Mouse (Mus musculus) erythroblast, embryonic 14.5 days (primary cell): ENCODE measurements around the gene Ggn. TPM values are rescaled to one million over a fixed set of nuclear protein-coding genes. Genes with fewer than 3 reads are reported as not detected.

ENCODE experiments used
- H3K27me3 ChIP-seq: 2 replicates; pipeline ENCODE4 v1.6.1; 2012; ENCODE audit warnings: inconsistent platforms; ENCODE audit not compliant: control insufficient read depth
- H3K36me3 ChIP-seq: 2 replicates; pipeline ENCODE4 v1.6.1; 2012; ENCODE audit warnings: mild to moderate bottlenecking, inconsistent platforms; ENCODE audit not compliant: control insufficient read depth
- H3K4me1 ChIP-seq: 2 replicates; pipeline ENCODE4 v1.6.1; 2012; ENCODE audit warnings: inconsistent platforms; ENCODE audit not compliant: control insufficient read depth
- H3K4me3 ChIP-seq: replicated peaks from 2 replicates; pipeline ENCODE3; 2012; ENCODE audit warnings: moderate library complexity, mild to moderate bottlenecking, inconsistent platforms
- H3K9me3 ChIP-seq: 2 replicates; pipeline ENCODE4 v1.6.1; 2012; ENCODE audit warnings: low read length, inconsistent platforms, mixed read lengths; ENCODE audit not compliant: control insufficient read depth
- GATA1 ChIP-seq: IDR thresholded peaks from 2 replicates; pipeline ENCODE4 v1.6.1; 2012; ENCODE audit warnings: low read length, inconsistent platforms, mixed read lengths
- TAL1 ChIP-seq: IDR thresholded peaks from 3 replicates; pipeline ENCODE4 v1.6.1; 2012; ENCODE audit warnings: low read length, inconsistent platforms, mixed read lengths
- polyA plus RNA-seq: library from polyadenylated mRNA; stranded (reverse); fragments of >175 nt; gene quantifications from 2 replicates; pipeline ENCODE4 v1.2.3, GENCODE M21; 2012

The Ggn gene
- 0.07 TPM in 1 of 2 replicates, not detected in the other for polyA plus RNA-seq

- H3K27me3 ChIP-seq: peaks cover 78% of the 10 kb centered on the region
- peaks cover 34% of the 10 kb centered on the region for H3K4me1 ChIP-seq
These were observed at the start of gene Ggn, which contains the start of gene Spred3 for GRCm38 (mm10) chr7:29170066-29170754. Gene Ggn, plus strand, starts transcription at chr7:29170210. Gene Spred3, minus strand, starts transcription at chr7:29170411.

GRCm38 (mm10) chr7:29122821-29123220 lies 47.2 kb upstream of the Ggn start:
- Histone ChIP-seq H3K36me3 (no peaks in the 10 kb centered on the region), H3K9me3 (no peaks in the 10 kb centered on the region), H3K4me1 (peaks cover 22% of the 10 kb centered on the region), H3K27me3 (peaks cover 3% of the 10 kb centered on the region; the same call in 1 of the 2 replicates), H3K4me3 (no peak overlapping the region)
- no peak for TF ChIP-seq TAL1
- TF ChIP-seq GATA1: no peak

More at GRCm38 (mm10) chr7:29170066-29170754, at the start of gene Ggn, which contains the start of gene Spred3:
- Histone ChIP-seq H3K4me3 (peak within 1 kb of the TSS; percentile 52), H3K9me3 (peaks cover 8% of the 10 kb centered on the region; the same call in 1 of the 2 replicates), H3K36me3 (peaks cover 32% of the 10 kb centered on the region)
- TF ChIP-seq TAL1 (no peak), GATA1 (no peak)

GRCm38 (mm10) chr7:29123531-29124358 lies 46.3 kb upstream of the Ggn start:
- TF ChIP-seq GATA1 (no peak), TAL1 (no peak)
- Histone ChIP-seq H3K4me1 (peaks cover 22% of the 10 kb centered on the region), H3K9me3 (no peaks in the 10 kb centered on the region), H3K27me3 (peaks cover 3% of the 10 kb centered on the region; the same call in 1 of the 2 replicates), H3K4me3 (no peak overlapping the region), H3K36me3 (no peaks in the 10 kb centered on the region)

GRCm38 (mm10) chr7:29124970-29125369 lies 45.0 kb upstream of the Ggn start, which contains the start of gene Ryr1:
Gene Ryr1, minus strand, starts transcription at chr7:29125179.
- Histone ChIP-seq H3K4me3 (peak within 1 kb of the TSS; percentile 17), H3K36me3 (no peaks in the 10 kb centered on the region), H3K9me3 (no peaks in the 10 kb centered on the region), H3K4me1 (peaks cover 22% of the 10 kb centered on the region), H3K27me3 (peaks cover 3% of the 10 kb centered on the region; the same call in 1 of the 2 replicates)
- TF ChIP-seq GATA1: no peak
- TF ChIP-seq TAL1: no peak

- TF ChIP-seq TAL1 (no peak), GATA1 (no peak)
These were observed 43.7 kb upstream of the Ggn start for GRCm38 (mm10) chr7:29126173-29126915.

GRCm38 (mm10) chr7:29128725-29129124 lies 41.3 kb upstream of the Ggn start:
- Histone ChIP-seq H3K36me3 (no peaks in the 10 kb centered on the region), H3K9me3 (no peaks in the 10 kb centered on the region), H3K27me3 (peaks cover 3% of the 10 kb centered on the region; the same call in 1 of the 2 replicates), H3K4me3 (no peak overlapping the region), H3K4me1 (peaks cover 22% of the 10 kb centered on the region)
- TF ChIP-seq GATA1 (no peak), TAL1 (no peak)

More at GRCm38 (mm10) chr7:29126173-29126915, 43.7 kb upstream of the Ggn start:
- H3K4me1 ChIP-seq: peaks cover 22% of the 10 kb centered on the region
- no peaks in the 10 kb centered on the region for H3K9me3 ChIP-seq
- H3K36me3 ChIP-seq: no peaks in the 10 kb centered on the region
- H3K27me3 ChIP-seq: peaks cover 3% of the 10 kb centered on the region; the same call in 1 of the 2 replicates
- H3K4me3 ChIP-seq: no peak overlapping the region

- Histone ChIP-seq H3K36me3 (no peaks in the 10 kb centered on the region), H3K4me1 (no peaks in the 10 kb centered on the region), H3K9me3 (no peaks in the 10 kb centered on the region), H3K27me3 (peaks cover 16% of the 10 kb centered on the region), H3K4me3 (no peak overlapping the region)
- no peak for TF ChIP-seq TAL1
- no peak for TF ChIP-seq GATA1
These were observed 35.8 kb upstream of the Ggn start for GRCm38 (mm10) chr7:29134230-29134629.

- Histone ChIP-seq H3K9me3 (no peaks in the 10 kb centered on the region), H3K4me3 (no peak within 1 kb of the TSS), H3K36me3 (no peaks in the 10 kb centered on the region), H3K4me1 (no peaks in the 10 kb centered on the region), H3K27me3 (peaks cover 16% of the 10 kb centered on the region)
- TF ChIP-seq TAL1 (no peak), GATA1 (no peak)
These were observed 35.2 kb upstream of the Ggn start, which contains the start of gene Rasgrp4 for GRCm38 (mm10) chr7:29134693-29135386. Gene Rasgrp4, plus strand, starts transcription at chr7:29134851.
